Mouse (Mus musculus) hindbrain, embryonic 12.5 days (tissue): ENCODE results near the gene Vps8. TPM values are rescaled to one million over a fixed set of nuclear protein-coding genes. Genes with fewer than 3 reads are reported as not detected.

Experiments
- ATAC-seq: fragments of 200-750 bp; cut with Nextera tagmentation; 2 replicates; pipeline ENCODE4 v1.8.0; 2017; ENCODE audit warnings: moderate TSS enrichment; ENCODE audit not compliant: low FRiP score
- H3K27ac ChIP-seq: fragments of 300-500 bp; sonication (generic); 2 replicates; pipeline ENCODE4 v1.5.1; 2016; ENCODE audit warnings: mild to moderate bottlenecking
- H3K27me3 ChIP-seq: fragments of 300-500 bp; sonication (generic); 2 replicates; pipeline ENCODE4 v1.6.1; 2016; ENCODE audit warnings: mild to moderate bottlenecking
- H3K36me3 ChIP-seq: fragments of 300-500 bp; sonication (generic); 2 replicates; pipeline ENCODE4 v1.6.1; 2016; ENCODE audit warnings: mild to moderate bottlenecking
- H3K4me1 ChIP-seq: fragments of 300-500 bp; sonication (generic); 2 replicates; pipeline ENCODE4 v1.6.1; 2016
- H3K4me2 ChIP-seq: fragments of 300-500 bp; sonication (generic); replicated peaks from 2 replicates; pipeline ENCODE4 v1.6.1; 2016; ENCODE audit warnings: mild to moderate bottlenecking
- H3K4me3 ChIP-seq: fragments of 300-500 bp; sonication (generic); 2 replicates; pipeline ENCODE4 v1.5.1; 2016; ENCODE audit warnings: mild to moderate bottlenecking
- H3K9ac ChIP-seq: fragments of 300-500 bp; sonication (generic); 2 replicates; pipeline ENCODE4 v1.6.1; 2016; ENCODE audit warnings: mild to moderate bottlenecking, moderate library complexity
- H3K9me3 ChIP-seq: fragments of 300-500 bp; sonication (generic); replicated peaks from 2 replicates; pipeline ENCODE4 v1.6.1; 2016; ENCODE audit warnings: mild to moderate bottlenecking
- WGBS: fragments of 180-500 bp; shearing (Covaris S2); methylation state at CpG from one replicate; pipeline ENCODE4 v1.1.7; 2016; 5-methylcytosine and 5-hydroxymethylcytosine counted together
- polyA plus RNA-seq: library from polyadenylated mRNA; unstranded; fragments of >200 nt; fragmentation: Nextera tagmentation; extraction: Ambion mirVana; gene quantifications from 2 replicates; pipeline ENCODE4 v1.2.1, GENCODE M21; 2016

Vps8 gene
- polyA plus RNA-seq, 1 experiment from 2014 or later: 28.0 TPM

DNA sequence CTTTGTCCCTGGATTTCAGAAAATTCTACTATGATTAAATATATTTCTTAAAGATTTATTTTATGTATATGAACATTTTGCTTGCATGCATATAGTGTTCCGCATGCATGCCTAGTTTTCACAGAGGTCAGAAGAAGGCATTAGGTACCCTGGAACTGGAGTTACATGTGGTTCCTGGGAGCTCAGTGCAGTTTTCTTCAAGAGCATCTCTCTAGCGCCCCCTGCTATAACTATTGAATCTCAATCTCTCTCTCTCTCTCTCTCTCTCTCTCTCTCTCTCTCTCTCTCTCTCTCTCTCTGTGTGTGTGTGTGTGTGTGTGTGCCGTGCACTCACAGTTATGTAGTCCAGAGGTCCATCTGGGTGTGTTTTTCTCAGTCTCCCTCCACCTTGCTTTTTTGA, 114.4 kb downstream of the Vps8 start:
- WGBS: 57% methylated on average over 3 of the region's 3 CpGs
- no peaks in the 10 kb centered on the region for H3K4me1 ChIP-seq
- no peak for ATAC-seq

DNA sequence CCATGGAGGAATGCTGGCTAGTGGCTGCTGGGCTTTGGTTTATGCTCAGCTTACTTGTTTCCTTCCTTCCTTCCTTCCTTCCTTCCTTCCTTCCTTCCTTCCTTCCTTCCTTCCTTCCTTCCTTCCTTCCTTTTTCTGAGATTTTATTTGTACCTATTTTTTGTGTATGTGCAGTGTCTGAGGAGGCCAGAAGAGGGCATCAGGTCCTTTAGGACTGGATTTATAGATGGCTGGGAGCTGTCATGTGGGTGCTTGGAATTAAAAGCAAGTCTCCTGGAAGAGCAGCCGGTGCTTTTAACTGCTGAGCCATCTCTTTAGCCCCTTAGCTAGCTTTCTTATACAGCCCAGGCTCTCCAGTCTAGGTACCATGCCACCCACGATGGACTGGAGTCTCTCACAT, 116.0 kb downstream of the Vps8 start:
- H3K4me3 ChIP-seq: no peak overlapping the region
- H3K4me2 ChIP-seq: no peak overlapping the region
- H3K4me1 ChIP-seq: no peaks in the 10 kb centered on the region
- no peaks in the 10 kb centered on the region for H3K36me3 ChIP-seq
- H3K27ac ChIP-seq: no peak overlapping the region
- ATAC-seq: no peak
- H3K9me3 ChIP-seq: no peaks in the 10 kb centered on the region
- H3K9ac ChIP-seq: no peak overlapping the region
- WGBS: 64% methylated on average over 2 of the region's 2 CpGs
- no peaks in the 10 kb centered on the region for H3K27me3 ChIP-seq

More for the DNA sequence above, 114.4 kb downstream of the Vps8 start:
- Histone ChIP-seq H3K4me2 (no peak overlapping the region), H3K4me3 (no peak overlapping the region), H3K27me3 (no peaks in the 10 kb centered on the region), H3K36me3 (peaks cover 6% of the 10 kb centered on the region; the same call in 1 of the 2 replicates), H3K27ac (no peak overlapping the region), H3K9ac (no peak overlapping the region), H3K9me3 (no peaks in the 10 kb centered on the region)

DNA sequence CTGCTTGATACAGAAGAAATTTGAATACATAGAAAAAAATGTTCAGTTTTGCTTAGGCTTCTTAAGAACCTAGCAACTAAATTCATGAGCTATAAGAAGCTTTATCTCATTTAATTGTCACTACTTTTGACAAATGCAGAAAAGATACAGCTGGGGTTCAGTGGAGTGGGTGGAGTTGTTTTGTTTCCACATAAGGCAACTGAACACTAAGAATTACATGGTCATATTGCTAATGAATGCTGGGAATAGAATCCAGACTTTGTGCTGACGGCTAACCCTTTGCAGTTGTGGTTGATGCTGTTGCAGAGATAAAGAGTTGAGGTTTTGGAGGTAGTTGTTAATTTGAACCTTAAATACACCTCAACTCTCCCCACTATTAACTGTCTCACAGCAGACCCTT, 119.6 kb downstream of the Vps8 start:
- ATAC-seq: no peak
- WGBS: 63% methylated on average over 1 of the region's 1 CpGs
- no peaks in the 10 kb centered on the region for H3K4me1 ChIP-seq

DNA sequence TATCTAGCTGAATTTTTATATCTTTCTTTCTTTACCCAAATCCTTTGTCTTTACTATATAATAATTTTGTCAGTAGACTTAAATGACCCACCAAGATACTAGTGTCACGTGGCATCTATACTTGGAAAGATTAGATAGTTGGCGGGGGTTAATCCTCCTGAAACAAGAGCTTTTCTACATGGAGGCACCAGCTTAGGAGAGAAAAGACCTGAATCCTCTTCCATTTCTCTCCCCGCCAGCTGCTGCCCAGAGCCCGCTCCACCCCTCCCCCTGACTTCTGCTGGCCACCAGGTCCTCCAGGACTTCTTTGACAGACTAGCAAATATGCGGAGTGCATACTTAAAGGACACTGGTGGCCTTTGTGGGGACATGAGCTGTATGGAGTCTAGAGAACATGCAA, 124.5 kb downstream of the Vps8 start:
- Histone ChIP-seq H3K27me3 (no peaks in the 10 kb centered on the region), H3K27ac (no peak overlapping the region), H3K4me2 (no peak overlapping the region), H3K4me1 (no peaks in the 10 kb centered on the region), H3K4me3 (no peak overlapping the region), H3K9me3 (no peaks in the 10 kb centered on the region), H3K36me3 (peaks cover 3% of the 10 kb centered on the region), H3K9ac (no peak overlapping the region)
- no peak for ATAC-seq
- 78% methylated on average over 5 of the region's 5 CpGs for WGBS

More for the DNA sequence above, 119.6 kb downstream of the Vps8 start:
- H3K9me3 ChIP-seq: no peaks in the 10 kb centered on the region
- H3K4me3 ChIP-seq: no peak overlapping the region
- no peak overlapping the region for H3K9ac ChIP-seq
- no peak overlapping the region for H3K27ac ChIP-seq
- H3K27me3 ChIP-seq: no peaks in the 10 kb centered on the region
- H3K36me3 ChIP-seq: peaks cover 3% of the 10 kb centered on the region
- H3K4me2 ChIP-seq: no peak overlapping the region

DNA sequence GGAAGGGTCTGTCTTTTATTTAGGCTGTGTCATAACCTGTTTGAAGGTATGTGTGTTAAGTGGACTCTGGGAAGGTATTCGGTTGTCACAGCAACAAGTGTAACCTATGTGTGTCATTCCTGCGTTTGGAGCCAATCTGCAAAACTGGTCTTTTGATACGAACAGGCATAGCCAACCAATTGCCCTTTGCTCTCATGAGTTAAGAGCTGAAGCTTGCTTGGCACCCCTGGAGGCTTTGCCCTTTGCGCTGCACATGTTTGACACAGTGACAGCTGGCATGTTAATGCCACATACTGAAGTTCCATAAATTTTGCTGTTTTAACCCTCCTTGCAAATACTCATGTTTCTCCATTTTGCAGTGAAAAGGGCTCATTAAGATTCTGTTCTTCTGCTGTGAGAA, 126.8 kb downstream of the Vps8 start:
- ATAC-seq: no peak
- H3K4me3 ChIP-seq: no peak overlapping the region
- H3K36me3 ChIP-seq: peaks cover 9% of the 10 kb centered on the region
- H3K4me1 ChIP-seq: no peaks in the 10 kb centered on the region
- H3K4me2 ChIP-seq: no peak overlapping the region
- WGBS: 77% methylated on average over 4 of the region's 4 CpGs
- no peak overlapping the region for H3K27ac ChIP-seq
- no peaks in the 10 kb centered on the region for H3K27me3 ChIP-seq
- no peaks in the 10 kb centered on the region for H3K9me3 ChIP-seq
- no peak overlapping the region for H3K9ac ChIP-seq

DNA sequence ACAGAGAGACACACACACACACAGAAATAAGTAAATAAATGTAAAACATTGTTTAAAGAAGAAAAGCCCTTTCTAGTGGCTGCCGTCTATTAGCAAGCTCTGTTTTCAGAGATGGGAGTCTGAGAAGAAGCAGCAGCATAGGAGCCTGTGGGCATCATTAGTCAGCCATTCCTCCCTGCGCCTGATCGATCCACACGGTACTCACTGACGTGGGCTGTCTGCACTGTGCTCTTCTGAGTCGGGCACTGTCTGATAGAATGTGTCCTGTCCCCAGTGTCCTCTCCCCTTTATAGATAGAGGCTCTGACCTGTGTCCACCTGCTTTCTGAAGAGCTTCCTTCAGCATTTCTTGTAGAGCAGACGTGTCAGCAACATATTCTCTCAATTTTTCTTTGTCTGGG, 127.5 kb downstream of the Vps8 start:
- no peaks in the 10 kb centered on the region for H3K9me3 ChIP-seq
- no peak for ATAC-seq
- no peak overlapping the region for H3K4me3 ChIP-seq
- H3K36me3 ChIP-seq: peaks cover 5% of the 10 kb centered on the region; the same call in 1 of the 2 replicates
- H3K4me2 ChIP-seq: no peak overlapping the region
- no peak overlapping the region for H3K27ac ChIP-seq
- no peak overlapping the region for H3K9ac ChIP-seq
- no peaks in the 10 kb centered on the region for H3K4me1 ChIP-seq
- WGBS: 74% methylated on average over 7 of the region's 7 CpGs
- no peaks in the 10 kb centered on the region for H3K27me3 ChIP-seq

DNA sequence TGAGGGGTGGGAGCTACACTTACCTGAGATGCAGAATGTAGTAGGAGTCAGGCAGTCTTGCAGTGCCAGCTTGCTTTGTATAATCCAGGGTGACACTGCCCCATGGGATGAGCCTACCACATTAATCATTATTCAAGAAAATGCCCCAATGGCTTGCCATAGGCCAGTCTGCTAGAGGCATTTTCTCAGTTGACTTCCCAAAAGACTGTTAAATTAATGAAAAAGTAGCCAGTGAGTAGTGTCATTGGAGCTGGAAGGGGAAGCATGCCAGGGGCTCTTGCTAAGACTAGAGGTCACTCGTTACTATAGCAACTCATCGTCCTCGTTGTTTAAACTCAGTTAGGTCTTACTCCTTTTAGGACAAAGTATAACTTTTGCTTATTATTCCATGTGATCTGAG, 130.6 kb downstream of the Vps8 start:
- no peak for ATAC-seq
- 83% methylated on average over 3 of the region's 3 CpGs for WGBS
- peaks cover 9% of the 10 kb centered on the region for H3K36me3 ChIP-seq
- H3K4me3 ChIP-seq: no peak overlapping the region
- H3K4me2 ChIP-seq: no peak overlapping the region
- no peaks in the 10 kb centered on the region for H3K9me3 ChIP-seq
- H3K27ac ChIP-seq: no peak overlapping the region
- H3K27me3 ChIP-seq: no peaks in the 10 kb centered on the region
- H3K9ac ChIP-seq: no peak overlapping the region
- no peaks in the 10 kb centered on the region for H3K4me1 ChIP-seq

DNA sequence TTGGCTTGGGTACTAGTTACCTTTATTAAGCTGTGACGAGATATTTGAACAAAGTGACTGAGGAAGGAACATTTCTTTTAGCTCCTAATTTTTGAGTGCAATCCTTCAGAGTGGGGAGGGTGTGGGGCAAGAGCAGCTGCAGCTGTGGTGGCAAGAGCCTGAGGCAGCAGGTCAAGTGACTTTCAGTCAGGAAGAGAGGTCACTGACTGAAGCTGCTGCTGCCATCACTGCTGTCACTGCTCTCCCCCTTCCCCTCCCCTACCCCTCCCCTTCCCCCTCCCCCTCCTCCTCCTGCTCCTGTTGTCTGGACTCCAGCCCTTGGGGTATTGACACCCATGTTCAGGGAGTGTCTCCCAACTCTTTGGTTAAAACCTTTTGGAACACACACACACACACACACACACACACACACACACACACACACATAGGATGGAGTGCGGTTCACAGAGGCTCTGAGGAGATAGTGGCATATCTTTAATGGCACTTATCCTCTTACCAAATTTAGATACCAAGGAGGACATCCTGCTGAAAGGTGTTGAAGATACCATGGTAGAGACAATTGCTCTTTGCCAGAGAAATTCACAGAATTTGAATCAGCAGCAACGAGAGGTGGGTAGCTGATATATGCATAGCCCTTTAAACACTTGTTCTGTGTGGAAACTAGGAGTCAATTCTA, 139.8 kb downstream of the Vps8 start:
- Histone ChIP-seq H3K9ac (no peak overlapping the region), H3K27ac (no peak overlapping the region), H3K36me3 (0 out of 2 replicates have a peak, but pooled peaks cover 12% of the 10 kb centered on the region), H3K4me2 (no peak overlapping the region), H3K4me1 (peaks cover 5% of the 10 kb centered on the region; the same call in 1 of the 2 replicates), H3K4me3 (no peak overlapping the region), H3K27me3 (no peaks in the 10 kb centered on the region), H3K9me3 (no peaks in the 10 kb centered on the region)
- 85% methylated on average over 3 of the region's 3 CpGs for WGBS
- ATAC-seq: no peak

DNA sequence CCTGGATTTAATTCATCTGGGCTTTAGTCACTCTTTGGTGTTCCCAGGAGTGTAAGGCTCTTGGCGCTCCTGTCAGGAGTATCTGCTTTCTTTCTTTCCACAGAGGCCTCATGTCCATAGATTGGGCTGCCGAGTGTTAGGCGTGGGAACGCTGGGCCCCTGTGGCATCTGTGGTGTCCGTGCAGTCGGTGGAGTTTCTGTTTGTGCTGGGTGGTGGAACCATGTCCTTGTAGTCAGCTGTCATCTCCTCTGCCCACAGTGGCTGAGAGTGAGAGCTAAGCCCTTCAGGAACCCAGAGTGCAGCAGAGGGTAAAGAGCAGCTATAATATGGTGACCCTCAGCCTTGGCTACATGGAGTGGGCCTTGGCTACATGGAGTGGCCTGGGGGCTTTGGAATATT, 140.4 kb downstream of the Vps8 start:
- H3K27ac ChIP-seq: no peak overlapping the region
- 77% methylated on average over 6 of the region's 6 CpGs for WGBS

DNA sequence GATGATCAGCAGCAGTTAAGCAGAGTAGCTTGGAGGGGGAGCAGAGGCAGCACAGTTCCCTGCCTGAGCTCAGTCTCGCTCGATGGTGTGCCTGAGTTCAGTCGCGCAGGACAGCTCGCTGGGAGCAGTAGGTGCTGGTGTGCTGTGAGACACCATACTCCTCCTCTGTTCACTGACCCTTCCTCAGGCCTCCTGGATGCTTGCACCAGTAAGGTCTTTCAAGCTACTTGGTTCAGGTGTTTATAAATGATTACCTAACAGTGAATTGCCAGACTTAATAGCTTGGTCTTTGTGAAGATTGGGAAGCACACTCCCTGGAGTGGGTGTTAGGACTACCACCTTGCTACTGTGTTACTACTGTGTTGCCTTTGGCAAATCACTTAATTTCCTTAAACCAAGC, 144.2 kb downstream of the Vps8 start:
- Histone ChIP-seq H3K27ac (no peak overlapping the region), H3K4me1 (peaks cover 5% of the 10 kb centered on the region; the same call in 1 of the 2 replicates), H3K4me3 (no peak overlapping the region), H3K36me3 (no peaks in the 10 kb centered on the region), H3K9me3 (no peaks in the 10 kb centered on the region), H3K27me3 (no peaks in the 10 kb centered on the region), H3K9ac (no peak overlapping the region), H3K4me2 (no peak overlapping the region)
- ATAC-seq: no peak
- 94% methylated on average over 5 of the region's 5 CpGs for WGBS

More for the DNA sequence above, 140.4 kb downstream of the Vps8 start:
- no peak overlapping the region for H3K4me2 ChIP-seq
- 0 out of 2 replicates have a peak, but pooled peaks cover 12% of the 10 kb centered on the region for H3K36me3 ChIP-seq
- H3K4me3 ChIP-seq: no peak overlapping the region
- ATAC-seq: no peak
- H3K9ac ChIP-seq: no peak overlapping the region
- peaks cover 5% of the 10 kb centered on the region; the same call in 1 of the 2 replicates for H3K4me1 ChIP-seq
- no peaks in the 10 kb centered on the region for H3K27me3 ChIP-seq
- no peaks in the 10 kb centered on the region for H3K9me3 ChIP-seq

DNA sequence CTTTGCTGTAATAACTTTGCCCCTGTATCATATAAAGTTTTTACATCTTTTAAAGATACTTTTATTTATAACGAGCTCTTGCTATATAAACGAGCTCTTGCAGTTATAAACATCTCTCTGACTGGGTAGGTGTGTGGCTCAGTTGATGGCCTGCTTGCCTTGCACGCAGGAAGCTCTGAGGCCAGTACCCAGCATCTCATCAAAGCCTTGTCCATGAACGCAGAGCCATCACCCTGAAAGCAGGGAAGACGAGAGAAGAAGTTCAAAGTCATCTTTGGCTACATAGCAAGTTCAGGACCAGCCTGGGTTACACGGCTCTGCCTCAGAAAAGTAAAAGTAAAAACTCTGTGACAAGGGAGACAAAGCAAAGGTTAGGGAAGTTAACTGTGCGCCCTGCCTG, 147.0 kb downstream of the Vps8 start:
- H3K4me2 ChIP-seq: no peak overlapping the region
- no peak overlapping the region for H3K9ac ChIP-seq
- 90% methylated on average over 7 of the region's 7 CpGs for WGBS
- no peaks in the 10 kb centered on the region for H3K36me3 ChIP-seq
- no peak overlapping the region for H3K4me3 ChIP-seq
- no peaks in the 10 kb centered on the region for H3K9me3 ChIP-seq
- ATAC-seq: no peak
- no peak overlapping the region for H3K27ac ChIP-seq
- H3K4me1 ChIP-seq: no peaks in the 10 kb centered on the region
- H3K27me3 ChIP-seq: no peaks in the 10 kb centered on the region

DNA sequence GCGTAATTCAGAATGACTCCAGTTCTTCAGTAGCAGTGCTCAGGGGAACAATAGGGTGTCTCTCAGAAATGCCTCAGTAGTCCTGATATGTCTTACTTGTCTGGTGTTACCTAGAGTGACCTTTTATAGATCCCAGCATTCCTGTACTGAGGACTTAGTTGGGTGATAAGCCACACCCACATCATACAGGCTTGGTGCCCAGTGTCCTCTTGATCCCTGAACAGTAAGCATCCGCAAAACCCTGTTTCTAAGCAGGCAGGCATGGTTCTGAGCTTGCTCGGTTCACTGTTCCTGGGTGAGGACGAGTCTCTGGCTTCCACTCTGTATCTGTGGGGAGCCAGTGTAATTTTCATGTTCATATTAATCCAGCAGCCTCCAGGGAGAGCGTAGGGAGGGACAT, 147.9 kb downstream of the Vps8 start:
- Histone ChIP-seq H3K36me3 (no peaks in the 10 kb centered on the region), H3K27me3 (no peaks in the 10 kb centered on the region), H3K4me1 (peaks cover 3% of the 10 kb centered on the region), H3K27ac (no peak overlapping the region), H3K4me3 (no peak overlapping the region), H3K9me3 (no peaks in the 10 kb centered on the region), H3K4me2 (no peak overlapping the region), H3K9ac (no peak overlapping the region)
- 91% methylated on average over 5 of the region's 5 CpGs for WGBS
- no peak for ATAC-seq

DNA sequence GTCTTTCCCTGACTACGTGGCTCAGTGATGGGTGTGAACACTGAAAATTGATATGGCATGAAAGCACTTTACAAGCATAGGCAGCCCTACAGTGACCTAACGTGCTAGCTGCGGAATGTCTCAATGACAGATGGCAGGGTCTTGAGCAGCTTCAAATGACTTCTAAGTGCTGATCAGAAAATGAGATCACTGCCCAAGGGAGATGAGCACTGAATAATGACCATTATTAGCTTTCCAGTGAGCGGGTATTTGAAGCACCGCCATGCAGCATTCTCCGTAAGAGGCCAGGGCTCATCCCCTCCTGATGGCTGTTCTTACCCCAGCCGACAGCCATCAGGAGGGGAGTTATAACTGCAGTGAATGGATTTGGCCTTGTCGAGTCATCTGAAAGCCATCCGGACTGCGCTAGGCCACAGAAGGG, 153.1 kb downstream of the Vps8 start:
- 49% methylated on average over 10 of the region's 10 CpGs for WGBS
- Histone ChIP-seq H3K4me2 (no peak overlapping the region; the same call in 1 of the 2 replicates), H3K27ac (peak overlapping the region; percentile 58; the same call in 1 of the 2 replicates), H3K9me3 (no peaks in the 10 kb centered on the region), H3K4me1 (peaks cover 11% of the 10 kb centered on the region), H3K9ac (no peak overlapping the region), H3K36me3 (no peaks in the 10 kb centered on the region), H3K4me3 (no peak overlapping the region), H3K27me3 (no peaks in the 10 kb centered on the region)
- ATAC-seq: peak; percentile 78
